Mouse (Mus musculus) layer of hippocampus, adult 9-11 months (tissue): ENCODE measurements at regions not wholly inside any gene's neighbourhood (a gene's known extent, or its start where the extent isn't known, plus 50 kb on each side); places are given as distances from the start of the nearest gene placed in this dataset.
"Not testable (repeated sequence)": the region's sequence is repeated elsewhere in the genome, so short reads cannot be mapped to it uniquely, and the experiment has no call there.

Experiments
- DNase-seq: peaks from one replicate; pipeline ENCODE4 v3.0.0; 2022

GRCm38 (mm10) chr16:56323828-56324227 lies 119.7 kb downstream of the Impg2 start:
- DNase-seq = not testable (repeated sequence)

DNA sequence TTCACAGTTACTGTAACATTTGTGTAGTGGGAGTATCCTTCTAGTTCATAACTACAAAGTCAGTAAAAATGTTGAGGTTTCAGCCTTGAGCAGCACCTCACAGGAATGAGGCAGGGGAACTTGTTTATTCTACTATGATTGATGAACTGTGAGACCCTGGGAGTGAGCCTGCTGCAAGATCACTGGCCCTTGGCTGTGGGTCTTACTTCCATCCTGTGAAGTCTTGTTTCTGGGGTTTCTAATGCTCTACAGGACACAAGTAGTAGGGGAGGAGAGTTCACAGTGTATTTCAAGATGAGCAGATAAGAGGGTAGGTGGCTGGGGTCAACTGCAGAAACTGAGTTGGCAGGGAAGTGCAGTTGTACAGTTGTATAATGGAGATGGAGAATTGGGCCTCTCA lies 128.3 kb upstream of the Abi3bp start:
- DNase-seq = no peak

DNA sequence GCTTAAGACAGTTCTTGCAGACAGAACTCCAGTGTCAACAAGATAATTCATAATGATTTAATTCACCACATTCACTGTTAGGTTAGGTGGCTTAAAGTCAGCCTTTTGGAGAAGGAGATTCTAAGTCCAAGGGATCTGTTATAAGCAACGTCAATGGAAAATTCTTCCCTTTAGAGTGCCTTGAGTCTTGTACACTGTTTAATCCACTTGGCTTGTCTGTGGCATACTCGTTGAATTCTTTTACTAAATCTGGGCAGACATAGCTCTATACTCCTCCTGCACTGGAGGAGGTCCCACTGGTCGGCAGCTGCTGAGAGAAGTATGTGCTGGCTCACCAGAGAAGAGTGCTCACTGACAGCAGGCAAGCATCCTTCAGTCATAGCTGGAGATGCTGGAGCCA lies 124.8 kb upstream of the Abi3bp start:
- no peak for DNase-seq

DNA sequence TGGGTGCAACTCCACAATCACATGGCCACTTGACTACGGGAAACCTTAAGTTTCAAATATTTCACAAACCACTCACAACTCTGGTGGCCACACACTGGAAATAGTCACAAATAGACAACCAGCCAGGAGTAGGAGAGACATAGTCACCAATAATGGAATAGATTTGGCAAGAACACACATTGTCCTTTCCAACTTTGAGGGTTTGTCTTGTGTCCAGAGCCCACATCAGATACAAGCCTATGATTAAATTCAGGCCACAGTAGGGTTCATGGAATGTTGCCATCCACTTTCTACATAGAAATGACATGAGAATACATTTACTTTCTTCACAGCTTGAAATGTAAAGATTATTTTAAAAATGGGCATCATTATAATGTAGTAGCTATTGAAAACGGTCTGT lies 118.6 kb upstream of the Abi3bp start:
- no peak for DNase-seq

DNA sequence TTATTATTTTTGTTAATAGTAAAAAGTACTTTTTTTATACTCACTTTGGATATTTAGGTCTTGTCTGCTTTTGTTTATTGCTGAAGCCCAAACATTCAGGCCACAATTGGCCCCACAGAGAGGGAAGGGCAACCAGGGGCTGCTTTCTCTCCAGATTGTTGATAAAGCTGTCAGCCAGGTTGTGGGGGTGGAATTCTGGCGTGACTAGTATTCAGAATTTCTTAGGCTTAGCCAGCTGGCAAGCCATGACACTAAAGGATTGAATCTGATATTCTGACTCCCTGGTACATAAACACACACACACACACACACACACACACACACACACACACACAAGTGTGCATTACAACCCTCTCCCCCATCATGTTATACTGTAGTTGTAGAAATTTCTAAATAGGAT lies 116.7 kb upstream of the Abi3bp start:
- peak; percentile 14 for DNase-seq

DNA sequence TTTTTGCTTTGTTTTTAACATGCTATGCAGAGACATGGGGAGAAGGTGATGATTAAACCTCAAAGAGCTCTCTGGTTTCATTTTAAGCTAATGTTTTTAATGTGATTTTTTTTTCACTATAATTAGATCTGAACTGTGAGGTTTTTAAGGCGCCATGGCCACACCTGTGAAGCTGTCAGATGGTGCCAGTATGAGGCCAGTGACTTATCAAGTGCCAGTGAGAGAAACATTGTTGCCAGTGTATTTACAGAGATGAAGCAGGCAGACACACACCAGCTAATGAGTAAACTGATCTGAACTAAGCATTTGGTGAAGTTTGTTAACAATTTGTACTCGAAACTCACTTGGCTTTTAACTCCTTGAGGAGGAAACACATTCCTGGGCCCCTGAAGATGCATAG lies 99.3 kb upstream of the Abi3bp start:
- no peak for DNase-seq

- no peak for DNase-seq
Observed at GRCm38 (mm10) chr16:56380680-56381079, 97.0 kb upstream of the Abi3bp start.

GRCm38 (mm10) chr16:56386539-56386938 lies 91.1 kb upstream of the Abi3bp start:
- DNase-seq = no peak

DNA sequence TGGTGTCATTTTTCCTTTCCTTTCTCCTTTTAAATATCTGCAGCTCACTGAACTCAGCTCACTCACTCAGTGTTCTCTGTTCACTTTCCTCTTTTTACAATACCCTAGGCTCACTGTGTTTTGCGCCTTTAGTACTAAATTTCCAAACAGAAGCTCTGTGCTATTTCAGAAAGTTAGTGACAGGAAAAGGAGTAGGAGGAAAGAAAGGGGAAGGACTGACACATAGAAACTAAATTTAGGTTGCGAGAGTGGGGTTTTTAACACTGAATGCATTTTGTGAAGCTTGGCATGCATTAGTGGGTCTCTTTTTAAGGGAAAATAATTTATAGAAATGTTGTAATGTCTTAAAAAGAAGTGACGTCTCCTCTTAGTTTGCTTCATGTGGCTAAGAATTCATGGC lies 84.8 kb upstream of the Abi3bp start:
- no peak for DNase-seq

DNA sequence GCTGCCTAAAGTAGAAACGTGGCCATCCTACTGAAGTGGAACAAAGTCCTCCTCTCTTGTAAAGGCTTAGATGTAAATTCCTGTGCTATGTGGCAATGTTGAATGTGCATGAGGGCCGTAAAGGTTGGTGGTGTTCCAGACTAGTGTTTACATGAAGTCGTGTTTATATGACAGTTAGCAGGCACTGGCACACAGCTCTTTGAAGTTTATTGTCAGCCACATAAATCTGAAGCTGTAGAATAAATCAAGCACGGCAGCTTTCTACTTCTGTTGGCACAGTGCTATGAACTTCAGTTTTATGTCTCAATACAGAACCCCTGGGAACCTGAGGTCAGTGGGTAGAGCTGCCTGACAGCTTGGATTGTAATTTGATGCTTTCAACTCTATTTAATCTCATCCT lies 81.1 kb upstream of the Abi3bp start:
- no peak for DNase-seq

- no peak for DNase-seq
Observed at GRCm38 (mm10) chr16:56399541-56399940, 78.1 kb upstream of the Abi3bp start.

DNA sequence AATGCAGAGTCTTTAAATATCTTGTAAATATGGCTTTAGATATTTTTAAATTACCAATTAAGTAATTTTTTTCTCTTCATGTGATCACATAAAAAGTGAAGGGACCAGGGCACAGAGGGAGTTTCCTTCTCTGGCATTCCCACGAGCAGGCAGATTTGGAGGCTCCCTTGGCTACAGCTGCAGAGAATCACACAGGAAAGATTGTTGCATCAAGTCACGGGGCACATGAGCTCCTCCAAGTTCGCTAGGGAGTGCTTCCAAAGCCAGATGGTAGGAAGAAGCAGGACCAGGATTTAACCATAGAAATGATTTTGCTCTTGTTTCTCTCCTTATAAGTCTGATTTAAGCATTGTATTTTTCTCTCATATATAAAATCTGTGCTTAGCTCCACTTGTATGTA lies 53.9 kb upstream of the Abi3bp start:
- peak; percentile 39 for DNase-seq
